Mouse (Mus musculus): Measurements from ENCODE around the gene Fgd1. TPM values are rescaled to one million over a fixed set of nuclear protein-coding genes. Genes with fewer than 3 reads are reported as not detected.

Fgd1 gene
- polyA plus RNA-seq, 1 experiment from 2014 or later, result 1.9 TPM

- Histone ChIP-seq H3K27me3 (0 out of 2 replicates have a peak, but pooled peaks cover 2% of the 10 kb centered on the region), H3K4me2 (no peak overlapping the region), H3K27ac (replicated peaks) (no peak overlapping the region), H3K36me3 (replicated peaks) (peaks cover 16% of the 10 kb centered on the region), H3K9ac (no peak overlapping the region), H3K4me1 (replicated peaks) (no peaks in the 10 kb centered on the region), H3K9me3 (replicated peaks) (no peaks in the 10 kb centered on the region), H3K4me3 (replicated peaks) (no peak overlapping the region)
- ATAC-seq (ENCODE audit: insufficient read depth), result no peak
- 61% methylated on average over 1 of the region's 1 CpGs for WGBS (ENCODE audit: insufficient replicate concordance)
These were observed 41.5 kb downstream of the Fgd1 start for GRCm38 (mm10) chrX:151087418-151087817.

GRCm38 (mm10) chrX:151096171-151097058 is 50.5 kb downstream of the Fgd1 start, which contains the start of gene Tsr2:
Gene Tsr2, minus strand, starts transcription at chrX:151096543.
- Histone ChIP-seq H3K36me3 (replicated peaks) (no peaks in the 10 kb centered on the region), H3K9ac (peak within 1 kb of the TSS; percentile 55), H3K9me3 (replicated peaks) (no peaks in the 10 kb centered on the region), H3K4me1 (replicated peaks) (peaks cover 5% of the 10 kb centered on the region; the same call in 1 of the 2 replicates), H3K4me3 (replicated peaks) (peak within 1 kb of the TSS; percentile 67), H3K27ac (replicated peaks) (no peak within 1 kb of the TSS; the same call in 1 of the 2 replicates), H3K27me3 (0 out of 2 replicates have a peak, but pooled peaks cover 3% of the 10 kb centered on the region), H3K4me2 (peak within 1 kb of the TSS; percentile 73)
- WGBS (ENCODE audit: insufficient replicate concordance), result 18% methylated on average over 35 of the region's 35 CpGs
- peak; percentile 87 for ATAC-seq (ENCODE audit: insufficient read depth)

- Histone ChIP-seq H3K4me1 (replicated peaks) (no peaks in the 10 kb centered on the region), H3K4me2 (no peak overlapping the region), H3K27ac (replicated peaks) (no peak overlapping the region), H3K9ac (no peak overlapping the region), H3K36me3 (replicated peaks) (no peaks in the 10 kb centered on the region), H3K9me3 (replicated peaks) (no peaks in the 10 kb centered on the region), H3K27me3 (peaks cover 8% of the 10 kb centered on the region; the same call in 1 of the 2 replicates), H3K4me3 (replicated peaks) (no peak overlapping the region)
- no peak for ATAC-seq (ENCODE audit: insufficient read depth)
- 49% methylated on average over 7 of the region's 7 CpGs for WGBS (ENCODE audit: insufficient replicate concordance)
These were observed 61.5 kb downstream of the Fgd1 start for GRCm38 (mm10) chrX:151107301-151108067.

- Histone ChIP-seq H3K4me1 (replicated peaks) (no peaks in the 10 kb centered on the region), H3K4me3 (replicated peaks) (no peak overlapping the region), H3K9ac (no peak overlapping the region), H3K27ac (replicated peaks) (no peak overlapping the region), H3K9me3 (replicated peaks) (no peaks in the 10 kb centered on the region), H3K27me3 (0 out of 2 replicates have a peak, but pooled peaks cover 3% of the 10 kb centered on the region), H3K4me2 (no peak overlapping the region), H3K36me3 (replicated peaks) (no peaks in the 10 kb centered on the region)
- ATAC-seq (ENCODE audit: insufficient read depth), result no peak
- WGBS (ENCODE audit: insufficient replicate concordance), result 6% methylated on average over 7 of the region's 7 CpGs
These were observed 70.8 kb downstream of the Fgd1 start for GRCm38 (mm10) chrX:151116795-151117194.

GRCm38 (mm10) chrX:151117432-151117831 is 71.5 kb downstream of the Fgd1 start:
- H3K27me3 ChIP-seq, result 0 out of 2 replicates have a peak, but pooled peaks cover 3% of the 10 kb centered on the region
- H3K36me3 ChIP-seq (replicated peaks), result no peaks in the 10 kb centered on the region
- no peaks in the 10 kb centered on the region for H3K9me3 ChIP-seq (replicated peaks)
- H3K27ac ChIP-seq (replicated peaks), result no peak overlapping the region
- no peak for ATAC-seq (ENCODE audit: insufficient read depth)
- no peak overlapping the region for H3K4me3 ChIP-seq (replicated peaks)
- H3K4me1 ChIP-seq (replicated peaks), result no peaks in the 10 kb centered on the region
- 5% methylated on average over 2 of the region's 2 CpGs for WGBS (ENCODE audit: insufficient replicate concordance)
- H3K4me2 ChIP-seq, result no peak overlapping the region
- H3K9ac ChIP-seq, result no peak overlapping the region

GRCm38 (mm10) chrX:151123933-151124332 is 78.0 kb downstream of the Fgd1 start:
- 0 out of 2 replicates have a peak, but pooled peaks cover 3% of the 10 kb centered on the region for H3K27me3 ChIP-seq
- 68% methylated on average over 2 of the region's 2 CpGs for WGBS (ENCODE audit: insufficient replicate concordance)
- no peak overlapping the region for H3K27ac ChIP-seq (replicated peaks)
- no peaks in the 10 kb centered on the region for H3K36me3 ChIP-seq (replicated peaks)
- H3K4me1 ChIP-seq (replicated peaks), result no peaks in the 10 kb centered on the region
- ATAC-seq (ENCODE audit: insufficient read depth), result no peak
- H3K4me3 ChIP-seq (replicated peaks), result no peak overlapping the region
- H3K9ac ChIP-seq, result no peak overlapping the region
- H3K4me2 ChIP-seq, result no peak overlapping the region
- no peaks in the 10 kb centered on the region for H3K9me3 ChIP-seq (replicated peaks)

GRCm38 (mm10) chrX:151130493-151130892 is 84.5 kb downstream of the Fgd1 start:
- Histone ChIP-seq H3K4me1 (replicated peaks) (no peaks in the 10 kb centered on the region), H3K36me3 (replicated peaks) (no peaks in the 10 kb centered on the region), H3K9ac (no peak overlapping the region), H3K27ac (replicated peaks) (no peak overlapping the region), H3K27me3 (0 out of 2 replicates have a peak, but pooled peaks cover 7% of the 10 kb centered on the region), H3K4me2 (no peak overlapping the region), H3K4me3 (replicated peaks) (no peak overlapping the region), H3K9me3 (replicated peaks) (no peaks in the 10 kb centered on the region)
- ATAC-seq (ENCODE audit: insufficient read depth), result no peak
- 48% methylated on average over 3 of the region's 3 CpGs for WGBS (ENCODE audit: insufficient replicate concordance)

GRCm38 (mm10) chrX:151132785-151133184 is 86.8 kb downstream of the Fgd1 start:
- Histone ChIP-seq H3K36me3 (replicated peaks) (no peaks in the 10 kb centered on the region), H3K27me3 (0 out of 2 replicates have a peak, but pooled peaks cover 14% of the 10 kb centered on the region), H3K4me2 (no peak overlapping the region), H3K9ac (no peak overlapping the region), H3K4me1 (replicated peaks) (no peaks in the 10 kb centered on the region), H3K9me3 (replicated peaks) (no peaks in the 10 kb centered on the region), H3K27ac (replicated peaks) (no peak overlapping the region), H3K4me3 (replicated peaks) (no peak overlapping the region)
- WGBS (ENCODE audit: insufficient replicate concordance), result 27% methylated on average over 10 of the region's 10 CpGs
- no peak for ATAC-seq (ENCODE audit: insufficient read depth)

Other genes with a start within 250 kb of the Fgd1 start
- 64.8 and 66.6 TPM in 2 replicates for gene Maged2, start 231.8 kb upstream of the Fgd1 start, polyA plus RNA-seq (2015; fragmentation: Nextera tagmentation; extraction: Ambion mirVana)
- 9.7 and 9.8 TPM in 2 replicates for gene Gnl3l, start 28.8 kb upstream of the Fgd1 start, polyA plus RNA-seq (2015; fragmentation: Nextera tagmentation; extraction: Ambion mirVana)
- gene Tsr2, start 50.4 kb downstream of the Fgd1 start, polyA plus RNA-seq (2015; fragmentation: Nextera tagmentation; extraction: Ambion mirVana), result 9.6 and 10.6 TPM in 2 replicates
- gene Wnk3, start 151.9 kb downstream of the Fgd1 start, polyA plus RNA-seq (2015; fragmentation: Nextera tagmentation; extraction: Ambion mirVana), result 0.08 and 0.10 TPM in 2 replicates

All from liver, embryonic 15.5 days (tissue).